Mouse (Mus musculus): ENCODE measurements around the gene Col27a1.

- TF ChIP-seq POLR2A (IDR thresholded peaks at IDR 0.05; ENCODE audit: control insufficient read depth, extremely low read depth, insufficient read depth, low read length, poor library complexity) (no peak), CTCF (IDR thresholded peaks at IDR 0.05; ENCODE audit: borderline replicate concordance, control insufficient read depth, extremely low read depth, insufficient read depth, low read length, poor library complexity) (no peak)
These were observed 27.4 kb upstream of the Col27a1 start for GRCm38 (mm10) chr4:63186281-63186870.
